Mouse (Mus musculus): ENCODE results near the gene Gkap1.

The Gkap1 gene

GRCm38 (mm10) chr13:58275599-58275998, at the start of gene Gkap1:
Gene Gkap1 (minus strand): TSS chr13:58275699.
- CTCF ChIA-PET = interaction anchor here in 3 of 4 experiments (0.9 to 3.0 kb wide), 3 partner anchors 13 to 22 kb away, joined by 3 to 12 read pairs (median 3); no protein-coding TSS in a partner anchor

GRCm38 (mm10) chr13:58317768-58318167, 42.3 kb upstream of the Gkap1 start:
- CTCF ChIA-PET = no interaction called here
- POLR2A ChIA-PET = interaction anchor here in 1 of 4 experiments (0.7 kb wide), 1 partner anchor 11 kb away, joined by 3 read pairs; no protein-coding TSS in a partner anchor

More at GRCm38 (mm10) chr13:58275599-58275998, at the start of gene Gkap1:
- POLR2A ChIA-PET = interaction anchor here in 3 of 4 experiments (0.8 to 2.1 kb wide), 17 partner anchors 9 to 266 kb away, joined by 3 to 9 read pairs (median 3); partner anchors contain the start of genes 2210016F16Rik (in 1 of the 3) and Hnrnpa0 (in 1 of the 3)

- ChIA-PET POLR2A (no interaction called here), CTCF (interaction anchor here in 1 of 4 experiments (0.7 to 1.2 kb wide), 2 partner anchors 27 to 242 kb away, joined by 3 read pairs; no protein-coding TSS in a partner anchor)
These were observed 39.5 kb upstream of the Gkap1 start for GRCm38 (mm10) chr13:58314991-58315390.

- CTCF ChIA-PET = interaction anchor here in 1 of 4 experiments (0.8 kb wide), 1 partner anchor 26 kb away, joined by 4 read pairs; no protein-coding TSS in a partner anchor
- POLR2A ChIA-PET = interaction anchor here in 2 of 4 experiments (0.8 to 1.4 kb wide), 2 partner anchors 23 to 74 kb away, joined by 3 read pairs; no protein-coding TSS in a partner anchor
These were observed 38.3 kb upstream of the Gkap1 start for GRCm38 (mm10) chr13:58313758-58314157.

GRCm38 (mm10) chr13:58311351-58311750, 35.9 kb upstream of the Gkap1 start:
- ChIA-PET CTCF (interaction anchor here (0.7 to 1.7 kb wide), 19 partner anchors 8 to 280 kb away, joined by 3 to 8 read pairs (median 3); no protein-coding TSS in a partner anchor), POLR2A (interaction anchor here in 3 of 4 experiments (0.7 to 1.2 kb wide), 9 partner anchors 14 to 232 kb away, joined by 3 to 4 read pairs (median 3); no protein-coding TSS in a partner anchor)

- ChIA-PET CTCF (interaction anchor here in 1 of 4 experiments (1.0 kb wide), 1 partner anchor 281 kb away, joined by 3 read pairs; no protein-coding TSS in a partner anchor), POLR2A (interaction anchor here in 3 of 4 experiments (0.6 to 1.7 kb wide), 4 partner anchors 9 to 64 kb away, joined by 3 read pairs; no protein-coding TSS in a partner anchor)
These were observed 34.0 kb upstream of the Gkap1 start for GRCm38 (mm10) chr13:58309499-58309898.

GRCm38 (mm10) chr13:58307453-58307852, 32.0 kb upstream of the Gkap1 start:
- CTCF ChIA-PET = interaction anchor here in 2 of 4 experiments (0.7 to 1.7 kb wide), 6 partner anchors 18 to 282 kb away, joined by 3 to 6 read pairs (median 3); no protein-coding TSS in a partner anchor
- POLR2A ChIA-PET = interaction anchor here in 3 of 4 experiments (0.6 to 2.7 kb wide), 8 partner anchors 9 to 237 kb away, joined by 3 to 10 read pairs (median 3); no protein-coding TSS in a partner anchor

GRCm38 (mm10) chr13:58305230-58305629, 29.7 kb upstream of the Gkap1 start:
- ChIA-PET CTCF (no interaction called here), POLR2A (interaction anchor here in 1 of 4 experiments (0.7 to 1.9 kb wide), 5 partner anchors 8 to 863 kb away, joined by 3 to 6 read pairs (median 3); no protein-coding TSS in a partner anchor)

- ChIA-PET CTCF (interaction anchor here in 1 of 4 experiments (1.4 kb wide), 1 partner anchor 9 kb away, joined by 5 read pairs; no protein-coding TSS in a partner anchor), POLR2A (interaction anchor here in 1 of 4 experiments (1.1 to 1.2 kb wide), 2 partner anchors 87 kb away, joined by 3 read pairs; partner anchors contain the start of gene Ubqln1)
These were observed 27.1 kb upstream of the Gkap1 start for GRCm38 (mm10) chr13:58302421-58303145.

GRCm38 (mm10) chr13:58301961-58302360, 26.5 kb upstream of the Gkap1 start:
- CTCF ChIA-PET = interaction anchor here in 2 of 4 experiments (0.5 to 1.4 kb wide), 2 partner anchors 9 to 257 kb away, joined by 4 to 5 read pairs; no protein-coding TSS in a partner anchor
- POLR2A ChIA-PET = interaction anchor here in 1 of 4 experiments (1.1 kb wide), 1 partner anchor 88 kb away, joined by 3 read pairs; no protein-coding TSS in a partner anchor

- CTCF ChIA-PET = interaction anchor here in 3 of 4 experiments (0.6 to 2.5 kb wide), 8 partner anchors 10 to 294 kb away, joined by 3 to 12 read pairs (median 6); no protein-coding TSS in a partner anchor
- POLR2A ChIA-PET = interaction anchor here in 3 of 4 experiments (0.6 to 2.0 kb wide), 9 partner anchors 8 to 170 kb away, joined by 3 to 10 read pairs (median 4); partner anchors contain the start of genes 2210016F16Rik (in 1 of the 3), Gkap1 (in 1 of the 3) and Kif27 (in 1 of the 3)
These were observed 23.3 kb upstream of the Gkap1 start for GRCm38 (mm10) chr13:58298756-58299155.

GRCm38 (mm10) chr13:58295582-58295981, 20.1 kb upstream of the Gkap1 start:
- CTCF ChIA-PET = no interaction called here
- POLR2A ChIA-PET = interaction anchor here in 2 of 4 experiments (1.0 to 1.9 kb wide), 3 partner anchors 16 to 163 kb away, joined by 3 to 4 read pairs (median 3); partner anchors contain the start of gene 2210016F16Rik (in 1 of the 2)

GRCm38 (mm10) chr13:58292811-58293210, 17.3 kb upstream of the Gkap1 start:
- CTCF ChIA-PET = no interaction called here

GRCm38 (mm10) chr13:58289308-58289707, 13.8 kb upstream of the Gkap1 start:
- CTCF ChIA-PET = interaction anchor here in 3 of 4 experiments (0.6 to 3.1 kb wide), 25 partner anchors 9 to 301 kb away, joined by 3 to 17 read pairs (median 4); partner anchors contain the start of genes Gkap1 (in 2 of the 3), 2210016F16Rik (in 1 of the 3) and Idnk (in 1 of the 3)

More at GRCm38 (mm10) chr13:58292811-58293210, 17.3 kb upstream of the Gkap1 start:
- POLR2A ChIA-PET = interaction anchor here in 1 of 4 experiments (1.2 to 6.8 kb wide), 2 partner anchors 8 to 95 kb away, joined by 3 to 88 read pairs; partner anchors contain the start of gene 2210016F16Rik

GRCm38 (mm10) chr13:58287822-58288221, 12.3 kb upstream of the Gkap1 start:
- CTCF ChIA-PET = interaction anchor here (0.5 to 3.1 kb wide), 62 partner anchors 8 to 773 kb away, joined by 3 to 18 read pairs (median 4); partner anchors contain the start of genes 2210016F16Rik (in 2 of the 4), Gkap1 (in 1 of the 4) and Idnk (in 1 of the 4)
- POLR2A ChIA-PET = interaction anchor here in 3 of 4 experiments (0.6 to 6.8 kb wide), 19 partner anchors 10 to 256 kb away, joined by 3 to 88 read pairs (median 4); partner anchors contain the start of genes 2210016F16Rik (in 2 of the 3), Gkap1 (in 2 of the 3) and Hnrnpa0 (in 1 of the 3)

More at GRCm38 (mm10) chr13:58289308-58289707, 13.8 kb upstream of the Gkap1 start:
- POLR2A ChIA-PET = interaction anchor here in 3 of 4 experiments (0.6 to 6.8 kb wide), 8 partner anchors 9 to 247 kb away, joined by 3 to 88 read pairs (median 4); partner anchors contain the start of genes 2210016F16Rik (in 2 of the 3) and Gkap1 (in 1 of the 3)

- ChIA-PET POLR2A (interaction anchor here in 2 of 4 experiments (0.6 to 1.3 kb wide), 2 partner anchors 10 to 116 kb away, joined by 3 read pairs; no protein-coding TSS in a partner anchor), CTCF (interaction anchor here in 1 of 4 experiments (1.2 kb wide), 1 partner anchor 260 kb away, joined by 3 read pairs; no protein-coding TSS in a partner anchor)
These were observed 8.0 kb upstream of the Gkap1 start for GRCm38 (mm10) chr13:58283466-58283865.

- POLR2A ChIA-PET = interaction anchor here in 1 of 4 experiments (0.9 kb wide), 1 partner anchor 9 kb away, joined by 4 read pairs; no protein-coding TSS in a partner anchor
- CTCF ChIA-PET = no interaction called here
These were observed 6.4 kb upstream of the Gkap1 start for GRCm38 (mm10) chr13:58281936-58282335.
